In genomic region chr9:116189831-116190230, GRCm38 (mm10) we compare ENCODE assay signal across 12 mouse cellular contexts.
"Had no signal": no experiment of that assay in that cellular context is flagged by ENCODE, and none has a peak within 500 bp of the region (broad histone marks: within the 10 kb centered on the region; RNA-seq: fewer than 3 reads in every experiment).

No protein-coding gene starts in this region.

- H3K36me3 ChIP-seq: kidney, embryonic 15.5 days; liver, embryonic 12.5 days; midbrain, embryonic 15.5 days had no signal

- H3K9ac ChIP-seq: kidney, embryonic 15.5 days; liver, embryonic 12.5 days; lung, embryonic 14.5 days; midbrain, embryonic 15.5 days had no signal

- DNase-seq: kidney, adult 2 months; kidney, postnatal 14 days; left cerebral cortex, postnatal 4 days; lung, postnatal 14 days; thymus, postnatal 25 days had no signal

- H3K4me3 ChIP-seq: kidney, embryonic 15.5 days; liver, embryonic 12.5 days; megakaryocyte, embryonic 14.5 days; midbrain, embryonic 15.5 days had no signal

- H3K4me1 ChIP-seq: midbrain, embryonic 15.5 days had no signal

- H3K4me2 ChIP-seq: kidney, embryonic 15.5 days; liver, embryonic 12.5 days; lung, embryonic 14.5 days; midbrain, embryonic 11.5 days; midbrain, embryonic 15.5 days had no signal

- ATAC-seq: liver, embryonic 12.5 days; midbrain, embryonic 15.5 days had no signal

- H3K9me3 ChIP-seq: kidney, embryonic 15.5 days; liver, embryonic 12.5 days; megakaryocyte, embryonic 14.5 days; midbrain, embryonic 15.5 days had no signal

- H3K27ac ChIP-seq: kidney, embryonic 15.5 days; liver, embryonic 12.5 days; macrophage; midbrain, embryonic 15.5 days had no signal

- H3K27me3 ChIP-seq: kidney, embryonic 15.5 days; liver, embryonic 12.5 days; midbrain, embryonic 15.5 days had no signal
